Mouse (Mus musculus) MEL (cell line): ENCODE measurements at regions not wholly inside any gene's neighbourhood (a gene's known extent, or its start where the extent isn't known, plus 50 kb on each side); places are given as distances from the start of the nearest gene placed in this dataset.

ENCODE experiments used
- DNase-seq: peaks from one replicate; pipeline ENCODE4 v3.0.0; 2011; ENCODE audit warnings: low read depth, low spot score
- H3K27ac ChIP-seq: 2 replicates; pipeline ENCODE4 v1.5.1; 2012; ENCODE audit warnings: low read depth, mild to moderate bottlenecking, control low read depth, low read length, moderate library complexity; ENCODE audit not compliant: control insufficient read depth
- H3K27me3 ChIP-seq, 2 experiments: fragments of 150-350 bp in 1 of 2; sonication (generic) in 1 of 2; 2 replicates each; pipeline ENCODE4 v1.6.1; 2012; ENCODE audit warnings: low read length in 2 of 2, mild to moderate bottlenecking in 2 of 2, improper control_type of control experiment in 1 of 2, moderate library complexity in 1 of 2; ENCODE audit not compliant: insufficient read depth in 2 of 2, control insufficient read depth in 1 of 2
- H3K36me3 ChIP-seq, 2 experiments: 2 replicates each; pipeline ENCODE4 v1.6.1; 2012 to 2014; ENCODE audit warnings: low read length in 2 of 2, improper control_type of control experiment in 1 of 2, inconsistent platforms in 1 of 2, mild to moderate bottlenecking in 1 of 2; ENCODE audit not compliant: insufficient read depth in 2 of 2, control insufficient read depth in 1 of 2
- H3K4me1 ChIP-seq, 2 experiments: fragments of 150-350 bp in 1 of 2; sonication (generic) in 1 of 2; 2 replicates each; pipeline ENCODE4 v1.6.1; 2012; ENCODE audit warnings: low read length in 2 of 2, improper control_type of control experiment in 1 of 2, mild to moderate bottlenecking in 1 of 2; ENCODE audit not compliant: insufficient read depth in 2 of 2, control insufficient read depth in 1 of 2
- H3K4me3 ChIP-seq, 2 experiments: fragments of 150-350 bp in 1 of 2; sonication (generic) in 1 of 2; 2 replicates each; pipeline ENCODE4 v1.5.1; 2012; ENCODE audit warnings: low read depth in 2 of 2, low read length in 2 of 2, mild to moderate bottlenecking in 2 of 2, moderate library complexity in 2 of 2, control low read depth in 1 of 2, improper control_type of control experiment in 1 of 2; ENCODE audit not compliant: control insufficient read depth in 1 of 2, insufficient read depth in 1 of 2
- H3K79me2 ChIP-seq: 2 replicates; pipeline ENCODE4 v1.6.1; 2012; ENCODE audit warnings: mild to moderate bottlenecking, low read length, moderate library complexity; ENCODE audit not compliant: control insufficient read depth, poor library complexity, insufficient read depth
- H3K9ac ChIP-seq: 2 replicates; pipeline ENCODE4 v1.6.1; 2012; ENCODE audit warnings: low read depth, mild to moderate bottlenecking, control low read depth, low read length, moderate library complexity; ENCODE audit not compliant: control insufficient read depth, poor library complexity, severe bottlenecking
- H3K9me3 ChIP-seq: fragments of 150-350 bp; sonication (generic); replicated peaks from 2 replicates; pipeline ENCODE4 v1.6.1; 2012; ENCODE audit warnings: mild to moderate bottlenecking, low read length, improper control_type of control experiment, moderate library complexity; ENCODE audit not compliant: insufficient read depth
- CHD2 ChIP-seq: IDR thresholded peaks from 2 replicates; pipeline ENCODE4 v1.6.1; 2011; ENCODE audit warnings: low read length, improper control_type of control experiment
- CTCF ChIP-seq, 3 experiments: IDR thresholded peaks in 2 of 3; conservative IDR thresholded peaks in 1 of 3; 2 replicates each; pipeline ENCODE4 v1.5.1; 2011 to 2012; ENCODE audit warnings: low read length in 3 of 3, low read depth in 2 of 3, mild to moderate bottlenecking in 2 of 3, improper control_type of control experiment in 1 of 3, inconsistent platforms in 1 of 3, mixed read lengths in 1 of 3, moderate library complexity in 1 of 3; ENCODE audit not compliant: control insufficient read depth in 1 of 3, insufficient read depth in 1 of 3, poor library complexity in 1 of 3, severe bottlenecking in 1 of 3
- E2F4 ChIP-seq: IDR thresholded peaks from 2 replicates; pipeline ENCODE4 v1.6.1; 2011; ENCODE audit warnings: low read depth, low read length, improper control_type of control experiment, borderline replicate concordance
- ELF1 ChIP-seq: IDR thresholded peaks from 2 replicates; pipeline ENCODE4 v1.6.1; 2014; ENCODE audit warnings: low read depth, mild to moderate bottlenecking, inconsistent platforms, low read length, improper control_type of control experiment, moderate library complexity
- EP300 ChIP-seq, 2 experiments: IDR thresholded peaks; 2 replicates each; pipeline ENCODE4 v1.6.1; 2011; ENCODE audit warnings: improper control_type of control experiment in 2 of 2, low read length in 2 of 2, low read depth in 1 of 2, mild to moderate bottlenecking in 1 of 2
- ETS1 ChIP-seq: IDR thresholded peaks from 2 replicates; pipeline ENCODE4 v1.6.1; 2012; ENCODE audit warnings: low read depth, mild to moderate bottlenecking, inconsistent platforms, low read length, improper control_type of control experiment, moderate library complexity
- GABPA ChIP-seq: IDR thresholded peaks from 2 replicates; pipeline ENCODE4 v1.6.1; 2012; ENCODE audit warnings: low read depth, mild to moderate bottlenecking, inconsistent platforms, low read length, improper control_type of control experiment, moderate library complexity
- GATA1 ChIP-seq: IDR thresholded peaks from 2 replicates; pipeline ENCODE4 v1.6.1; 2011; ENCODE audit warnings: low read depth, low read length, improper control_type of control experiment
- MAZ ChIP-seq: IDR thresholded peaks from 2 replicates; pipeline ENCODE4 v1.6.1; 2012; ENCODE audit warnings: low read depth, mild to moderate bottlenecking, inconsistent platforms, low read length, improper control_type of control experiment
- MXI1 ChIP-seq: IDR thresholded peaks from 2 replicates; pipeline ENCODE4 v1.6.1; 2011; ENCODE audit warnings: mild to moderate bottlenecking, low read depth, low read length, improper control_type of control experiment
- MYB ChIP-seq: IDR thresholded peaks from 2 replicates; pipeline ENCODE4 v1.6.1; 2011; ENCODE audit warnings: mild to moderate bottlenecking, low read depth, low read length, improper control_type of control experiment
- MYC ChIP-seq: IDR thresholded peaks from 2 replicates; pipeline ENCODE4 v1.6.1; 2011; ENCODE audit warnings: low read depth, mild to moderate bottlenecking, low read length, improper control_type of control experiment, moderate library complexity
- NELFE ChIP-seq: IDR thresholded peaks from 2 replicates; pipeline ENCODE4 v1.6.1; 2011; ENCODE audit warnings: low read depth, low read length, improper control_type of control experiment
- POLR2AphosphoS5 ChIP-seq: IDR thresholded peaks from 2 replicates; pipeline ENCODE4 v1.6.1; 2012; ENCODE audit warnings: low read depth, borderline replicate concordance, mild to moderate bottlenecking, inconsistent platforms, low read length, moderate library complexity, mixed read lengths
- RAD21 ChIP-seq: IDR thresholded peaks from 2 replicates; pipeline ENCODE4 v1.6.1; 2011; ENCODE audit warnings: mild to moderate bottlenecking, low read depth, low read length, improper control_type of control experiment
- SIN3A ChIP-seq: IDR thresholded peaks from 2 replicates; pipeline ENCODE4 v1.6.1; 2012; ENCODE audit warnings: low read length, improper control_type of control experiment, inconsistent platforms
- SMC3 ChIP-seq: IDR thresholded peaks from 2 replicates; pipeline ENCODE4 v1.6.1; 2011; ENCODE audit warnings: low read depth, low read length, improper control_type of control experiment
- TAL1 ChIP-seq: IDR thresholded peaks from 2 replicates; pipeline ENCODE4 v1.6.1; 2012; ENCODE audit warnings: mild to moderate bottlenecking, inconsistent platforms, low read length, moderate library complexity, mixed read lengths
- TCF12 ChIP-seq: IDR thresholded peaks from 2 replicates; pipeline ENCODE4 v1.6.1; 2014; ENCODE audit warnings: low read depth, mild to moderate bottlenecking, inconsistent platforms, low read length, improper control_type of control experiment, moderate library complexity
- UBTF ChIP-seq: IDR thresholded peaks from 2 replicates; pipeline ENCODE4 v1.6.1; 2012; ENCODE audit warnings: low read depth, mild to moderate bottlenecking, inconsistent platforms, low read length, improper control_type of control experiment, moderate library complexity, borderline replicate concordance; ENCODE audit not compliant: insufficient read depth
- USF1 ChIP-seq: IDR thresholded peaks from 2 replicates; pipeline ENCODE4 v1.6.1; 2014; ENCODE audit warnings: low read depth, mild to moderate bottlenecking, inconsistent platforms, low read length, improper control_type of control experiment, moderate library complexity
- ZKSCAN1 ChIP-seq: IDR thresholded peaks from 2 replicates; pipeline ENCODE4 v1.6.1; 2012; ENCODE audit warnings: low read depth, mild to moderate bottlenecking, inconsistent platforms, low read length, improper control_type of control experiment, moderate library complexity
- ZMIZ1 ChIP-seq: IDR thresholded peaks from 2 replicates; pipeline ENCODE4 v1.6.1; 2012; ENCODE audit warnings: low read depth, mild to moderate bottlenecking, inconsistent platforms, low read length, improper control_type of control experiment, moderate library complexity

GRCm38 (mm10) chr17:79206111-79206510 is 148.8 kb downstream of the Cdc42ep3 start:
- no peak overlapping the region for H3K27ac ChIP-seq
- H3K9me3 ChIP-seq, result no peaks in the 10 kb centered on the region
- H3K4me3 ChIP-seq, result no peak overlapping the region
- H3K4me1 ChIP-seq, result no peaks in the 10 kb centered on the region
- no peak for TF ChIP-seq ZKSCAN1
- TF ChIP-seq TCF12, result no peak
- no peak for TF ChIP-seq NELFE
- no peak for TF ChIP-seq USF1
- no peak for TF ChIP-seq SMC3
- no peak for TF ChIP-seq MXI1
- no peak for TF ChIP-seq ZMIZ1
- no peak for TF ChIP-seq GATA1
- no peak for TF ChIP-seq EP300 (IDR thresholded peaks at IDR 0.05; ENCODE audit: low read depth in 1 of 2, low read length in 2 of 2)
- TF ChIP-seq ELF1, result no peak
- no peak for TF ChIP-seq POLR2AphosphoS5
- TF ChIP-seq CHD2, result no peak
- TF ChIP-seq RAD21, result no peak
- no peak for TF ChIP-seq TAL1
- TF ChIP-seq MYC, result no peak
- TF ChIP-seq E2F4, result no peak
- TF ChIP-seq CTCF (IDR thresholded peaks at IDR 0.05 in 2 of 3, conservative IDR thresholded peaks at IDR 0.05 in 1 of 3; ENCODE audit: control insufficient read depth in 1 of 3, insufficient read depth in 1 of 3, low read depth in 2 of 3, low read length in 3 of 3, poor library complexity in 1 of 3, severe bottlenecking in 1 of 3), result no peak
- no peak for TF ChIP-seq MYB
- no peaks in the 10 kb centered on the region for H3K36me3 ChIP-seq
- no peak for DNase-seq
- H3K9ac ChIP-seq, result no peak overlapping the region
- H3K27me3 ChIP-seq, result no peaks in the 10 kb centered on the region
- no peaks in the 10 kb centered on the region for H3K79me2 ChIP-seq

GRCm38 (mm10) chr17:79199814-79200491 is 148.2 kb downstream of the Qpct start:
- Histone ChIP-seq H3K4me1 (no peaks in the 10 kb centered on the region), H3K9me3 (no peaks in the 10 kb centered on the region), H3K36me3 (no peaks in the 10 kb centered on the region), H3K9ac (no peak overlapping the region), H3K4me3 (no peak overlapping the region), H3K27me3 (no peaks in the 10 kb centered on the region), H3K79me2 (no peaks in the 10 kb centered on the region), H3K27ac (no peak overlapping the region)
- TF ChIP-seq POLR2AphosphoS5 (no peak), GABPA (no peak), MAZ (no peak), ETS1 (no peak), SIN3A (no peak), MYB (no peak), UBTF (no peak), ZKSCAN1 (no peak)
- DNase-seq, result no peak
